Mouse (Mus musculus) brain, embryonic 18.5 days (tissue): ENCODE measurements around the gene Runx1.

Experiments
- DNase-seq: peaks from one replicate; pipeline ENCODE4 v3.0.0-alpha.2; 2012; ENCODE audit warnings: low read depth, low spot score

Gene Runx1

DNA sequence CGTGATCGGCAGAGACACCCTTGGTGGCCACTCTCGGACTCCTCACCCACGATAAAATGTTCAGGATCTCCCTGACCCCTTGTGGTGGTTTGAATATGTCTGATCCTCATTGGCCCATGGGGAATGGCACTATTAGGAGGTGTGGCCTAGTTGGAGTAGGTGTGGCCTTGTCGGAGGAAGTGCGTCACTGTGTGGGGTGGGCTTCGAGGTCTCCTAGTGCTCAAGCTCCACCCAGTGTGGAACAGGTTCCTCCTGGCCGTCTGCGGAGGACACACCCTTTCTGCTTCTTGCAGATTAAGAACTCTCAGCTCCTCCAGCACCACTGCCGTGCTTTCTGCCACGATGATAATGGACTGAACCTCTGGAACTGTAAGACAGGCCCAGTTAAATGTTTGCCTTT lies 254.7 kb downstream of the Runx1 start:
- no peak for DNase-seq

DNA sequence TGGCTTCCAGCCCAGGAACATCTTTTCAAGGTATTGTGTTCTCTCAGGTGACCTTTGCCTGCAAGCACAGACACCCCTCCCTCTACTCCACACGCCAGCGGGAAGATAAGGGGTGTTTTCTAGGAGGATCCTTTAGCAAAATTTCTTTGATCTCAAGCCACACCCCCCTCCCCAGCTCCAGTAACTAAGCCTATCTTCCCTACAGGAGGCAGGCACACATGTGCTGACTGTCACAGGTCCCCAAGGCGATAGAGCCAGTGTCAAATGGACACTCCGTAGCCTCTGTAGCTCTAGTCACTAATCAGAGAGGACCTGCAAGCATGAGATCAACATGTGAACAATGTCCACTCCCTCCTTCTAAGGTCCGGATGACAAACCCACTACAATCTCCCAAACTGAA lies 259.8 kb downstream of the Runx1 start:
- no peak for DNase-seq

DNA sequence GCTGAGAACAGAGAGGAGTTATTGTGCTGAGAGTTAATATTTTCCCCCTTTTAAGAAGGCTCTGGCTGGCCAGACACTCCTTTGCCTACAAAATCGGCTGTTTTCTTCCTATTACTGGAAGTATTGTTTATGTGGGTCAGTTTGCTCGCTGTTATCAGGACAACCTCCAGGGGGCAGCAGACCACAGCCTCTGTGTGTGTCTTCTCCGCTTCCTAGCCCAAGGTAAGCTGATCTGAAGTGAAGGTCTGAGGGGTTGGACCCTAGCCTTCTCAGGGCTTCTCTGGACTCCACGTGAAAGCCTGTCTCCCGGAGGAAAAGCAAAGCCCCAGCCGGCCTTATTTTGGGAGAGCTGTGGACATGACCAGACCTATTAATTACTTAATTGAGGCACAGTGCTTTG lies 260.2 kb downstream of the Runx1 start:
- DNase-seq, result peak; percentile 51

DNA sequence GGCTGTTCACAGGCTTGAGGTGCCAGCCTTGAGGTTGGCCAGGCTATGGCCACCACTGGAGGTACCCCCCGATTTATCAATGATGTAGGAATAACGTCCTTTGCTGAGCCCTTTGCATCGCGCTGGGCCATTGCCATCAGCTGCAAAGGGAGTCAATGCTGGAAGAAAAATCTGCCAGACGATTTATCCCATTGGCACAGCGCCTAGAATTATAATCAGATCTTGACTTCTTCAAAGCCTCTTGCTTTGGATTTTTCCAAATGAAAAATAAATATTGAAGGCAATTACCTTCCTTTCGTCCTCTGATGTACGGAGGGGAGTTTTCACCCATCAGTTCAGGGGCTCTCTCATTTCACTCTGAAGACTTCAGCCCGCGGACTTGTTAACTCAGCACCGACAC lies 260.7 kb downstream of the Runx1 start:
- DNase-seq, result no peak

DNA sequence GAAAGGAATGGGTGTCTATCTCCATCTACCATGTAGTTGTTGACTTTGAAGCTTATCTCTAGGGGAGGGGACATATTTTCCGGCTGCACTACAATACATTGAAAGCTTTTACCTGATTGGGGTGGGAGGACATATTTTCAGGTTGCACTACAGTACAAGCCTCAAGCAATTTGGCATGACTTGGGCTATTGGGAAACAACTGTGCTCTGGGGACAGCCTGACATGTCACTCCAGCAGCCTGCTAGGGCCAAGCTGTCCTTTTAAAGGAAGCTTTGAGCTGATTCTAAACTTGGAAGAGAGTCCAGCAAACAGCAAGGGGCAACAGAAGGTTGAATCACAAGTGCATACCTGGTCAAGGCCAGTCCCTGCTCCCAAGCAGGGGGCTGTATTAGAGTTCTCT lies 270.9 kb downstream of the Runx1 start:
- DNase-seq, result no peak

DNA sequence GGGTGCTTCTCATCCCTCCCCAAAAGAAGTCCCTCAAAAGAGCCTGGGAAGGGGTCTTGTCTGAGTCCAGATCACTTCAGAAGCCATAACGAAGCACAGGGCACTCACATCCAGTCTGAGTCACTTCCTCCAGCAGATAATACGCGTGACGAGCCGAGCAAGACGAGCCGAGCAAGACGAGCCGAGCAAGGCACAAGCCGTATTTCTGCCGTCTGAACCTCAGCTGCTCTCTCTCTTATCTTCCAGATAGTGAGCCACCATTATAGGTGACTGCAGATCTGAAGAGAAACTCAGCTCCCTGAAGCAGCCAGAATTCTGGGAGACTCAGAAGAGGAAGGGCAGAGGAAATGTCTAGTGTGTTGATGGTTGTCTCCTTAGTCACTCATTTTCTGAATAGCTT lies 273.1 kb downstream of the Runx1 start:
- DNase-seq, result no peak

DNA sequence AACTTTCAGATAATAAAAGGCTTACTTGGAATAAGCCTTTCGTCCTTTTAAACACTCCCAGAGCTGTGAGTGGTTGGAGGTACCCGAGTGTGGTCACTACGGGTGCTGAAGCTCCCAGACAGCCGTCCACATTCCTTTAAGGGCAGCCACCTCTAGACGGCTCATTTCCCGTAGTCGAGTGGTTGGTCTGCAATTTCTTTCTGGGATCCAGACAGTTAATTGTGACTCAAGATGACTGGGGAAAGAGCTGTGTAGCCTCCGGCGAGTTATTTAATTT lies 273.9 kb downstream of the Runx1 start:
- DNase-seq, result no peak
